Mouse (Mus musculus) left cerebral cortex, postnatal 14 days (tissue): ENCODE results near the gene 2010109A12Rik. TPM values are rescaled to one million over a fixed set of nuclear protein-coding genes. Genes with fewer than 3 reads are reported as not detected.
A peak's percentile ranks its signal among the peaks of the same experiment; 100 is the strongest.

Source experiments
- DNase-seq, 2 experiments: peaks; one replicate each; pipeline ENCODE4 v3.0.0; 2021 to 2022; ENCODE audit warnings: low spot score in 2 of 2, mixed read lengths in 1 of 2
- intact Hi-C: fragments of 180-260 bp; cut with DNase I; formaldehyde crosslinking; loops from one replicate; pipeline ENCODE4 v1.15.1; 2025
- long read RNA-seq, 2 experiments: library from polyadenylated mRNA; stranded (forward); transcript quantifications; one replicate each; pipeline ENCODE4 v2.0.0; 2021
- total RNA-seq, 2 experiments: library from RNA; stranded (reverse); gene quantifications; 2 replicates each; pipeline ENCODE4 v1.2.3; 2021

2010109A12Rik gene
- 1 to 10 TPM in 1 of 2 experiments, under 1 TPM in 1; 0.42 to 1.4 TPM for total RNA-seq
- long read RNA-seq, experiment 1, result 0 reads
- long read RNA-seq, experiment 2, partial matches to known transcripts, result 0 of 1 reads
- long read RNA-seq, experiment 2, other reads (novel, unspliced or antisense), result 0 of 1 reads

- DNase-seq, result peak; percentile 96 to 97
- intact Hi-C loops, result loop anchor here (1.0 to 5.0 kb wide), 2 partner anchors 61 to 116 kb away; partner anchors contain the start of gene Ccng2
These were observed at the start of gene 2010109A12Rik, which contains the start of gene Ccni for GRCm38 (mm10) chr5:93206109-93207005. Gene 2010109A12Rik (plus strand): TSS chr5:93206518. Gene Ccni (minus strand): TSS chr5:93206495.

GRCm38 (mm10) chr5:93163541-93163940 lies 42.8 kb upstream of the 2010109A12Rik start:
- peak; percentile 68 to 77 for DNase-seq
- intact Hi-C loops, result loop anchor here (5.0 to 10.0 kb wide), 4 partner anchors 71 to 479 kb away; partner anchors contain the start of genes Sept11 and Shroom3

- intact Hi-C loops, result loop anchor here (10.0 kb wide), 1 partner anchor 483 kb away; the partner anchor contains the start of gene Shroom3
- peak in 1 of 2 experiments; percentile 51 for DNase-seq
These were observed 38.3 kb upstream of the 2010109A12Rik start for GRCm38 (mm10) chr5:93167919-93168516.

GRCm38 (mm10) chr5:93168654-93169053 lies 37.7 kb upstream of the 2010109A12Rik start:
- intact Hi-C loops, result loop anchor here (10.0 kb wide), 1 partner anchor 484 kb away; the partner anchor contains the start of gene Shroom3
- no peak for DNase-seq

GRCm38 (mm10) chr5:93171420-93171819 lies 34.9 kb upstream of the 2010109A12Rik start:
- intact Hi-C loops, result no loop called here
- no peak for DNase-seq

GRCm38 (mm10) chr5:93172536-93172935 lies 33.8 kb upstream of the 2010109A12Rik start:
- no peak for DNase-seq
- intact Hi-C loops, result no loop called here

- no peak for DNase-seq
- intact Hi-C loops, result no loop called here
These were observed 31.6 kb upstream of the 2010109A12Rik start for GRCm38 (mm10) chr5:93174675-93175074.

GRCm38 (mm10) chr5:93178616-93179015 lies 27.7 kb upstream of the 2010109A12Rik start:
- DNase-seq, result peak in 1 of 2 experiments; percentile 47
- intact Hi-C loops, result no loop called here

GRCm38 (mm10) chr5:93180252-93180651 lies 26.1 kb upstream of the 2010109A12Rik start:
- intact Hi-C loops, result loop anchor here (1.0 kb wide), 1 partner anchor 88 kb away; no protein-coding TSS in a partner anchor
- DNase-seq, result peak in 1 of 2 experiments; percentile 31

GRCm38 (mm10) chr5:93183311-93183710 lies 23.0 kb upstream of the 2010109A12Rik start:
- intact Hi-C loops, result no loop called here
- no peak for DNase-seq

- no peak for DNase-seq
- intact Hi-C loops, result no loop called here
These were observed 21.8 kb upstream of the 2010109A12Rik start for GRCm38 (mm10) chr5:93184548-93184947.

- intact Hi-C loops, result no loop called here
These were observed 16.7 kb upstream of the 2010109A12Rik start for GRCm38 (mm10) chr5:93189607-93190006.

GRCm38 (mm10) chr5:93190428-93190827 lies 15.9 kb upstream of the 2010109A12Rik start:
- intact Hi-C loops, result no loop called here
- DNase-seq, result no peak

More at GRCm38 (mm10) chr5:93189607-93190006, 16.7 kb upstream of the 2010109A12Rik start:
- DNase-seq, result no peak

GRCm38 (mm10) chr5:93198232-93198631 lies 8.1 kb upstream of the 2010109A12Rik start:
- intact Hi-C loops, result no loop called here
- no peak for DNase-seq

- intact Hi-C loops, result no loop called here
- DNase-seq, result no peak
These were observed 5.1 kb upstream of the 2010109A12Rik start for GRCm38 (mm10) chr5:93201181-93201580.

GRCm38 (mm10) chr5:93205371-93206108 lies 778 bp upstream of the 2010109A12Rik start:
- intact Hi-C loops, result loop anchor here (1.0 to 5.0 kb wide), 2 partner anchors 62 to 117 kb away; partner anchors contain the start of gene Ccng2
- peak; percentile 45 to 51 for DNase-seq

GRCm38 (mm10) chr5:93207006-93207348 lies 659 bp downstream of the 2010109A12Rik start:
- intact Hi-C loops, result loop anchor here (5.0 kb wide), 1 partner anchor 115 kb away; no protein-coding TSS in a partner anchor
- peak; percentile 35 to 41 for DNase-seq

GRCm38 (mm10) chr5:93207555-93207954 lies 1.2 kb downstream of the 2010109A12Rik start:
- intact Hi-C loops, result loop anchor here (5.0 kb wide), 1 partner anchor 115 kb away; no protein-coding TSS in a partner anchor
- DNase-seq, result no peak

- intact Hi-C loops, result no loop called here
These were observed 12.1 kb downstream of the 2010109A12Rik start for GRCm38 (mm10) chr5:93218375-93218774.

More at GRCm38 (mm10) chr5:93218375-93218774, 12.1 kb downstream of the 2010109A12Rik start:
- DNase-seq, result no peak
